Mouse (Mus musculus) B cell, adult 2 months (primary cell): ENCODE measurements around the gene Plekhg4.

Source experiments
- DNase-seq, 2 experiments: peaks; one replicate each; pipeline ENCODE4 v3.0.0; 2022

The Plekhg4 gene

DNA sequence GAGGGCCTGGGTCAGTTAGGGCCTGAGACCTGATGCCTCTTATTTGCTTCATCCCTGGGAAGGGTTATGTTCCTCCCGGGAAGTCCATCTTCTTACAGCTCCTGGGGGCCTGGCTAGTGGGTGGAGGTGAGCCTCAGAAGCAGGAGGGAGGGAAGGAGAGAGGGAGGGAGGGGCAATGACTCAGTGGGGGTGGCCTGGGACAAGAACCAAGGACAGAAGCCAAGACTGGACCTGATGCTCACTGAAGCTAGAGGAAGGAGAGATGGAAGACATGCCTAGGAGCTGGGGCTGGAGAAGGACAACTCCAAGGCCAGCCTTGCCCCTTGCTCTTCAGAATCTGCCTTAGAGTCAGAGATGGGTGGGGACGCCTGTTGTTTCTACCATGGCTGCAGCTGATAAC, at the start of gene Plekhg4:
Plekhg4 (plus strand) TSS at position 243 of the 400 bp plus-strand sequence.
- DNase-seq, result no peak

DNA sequence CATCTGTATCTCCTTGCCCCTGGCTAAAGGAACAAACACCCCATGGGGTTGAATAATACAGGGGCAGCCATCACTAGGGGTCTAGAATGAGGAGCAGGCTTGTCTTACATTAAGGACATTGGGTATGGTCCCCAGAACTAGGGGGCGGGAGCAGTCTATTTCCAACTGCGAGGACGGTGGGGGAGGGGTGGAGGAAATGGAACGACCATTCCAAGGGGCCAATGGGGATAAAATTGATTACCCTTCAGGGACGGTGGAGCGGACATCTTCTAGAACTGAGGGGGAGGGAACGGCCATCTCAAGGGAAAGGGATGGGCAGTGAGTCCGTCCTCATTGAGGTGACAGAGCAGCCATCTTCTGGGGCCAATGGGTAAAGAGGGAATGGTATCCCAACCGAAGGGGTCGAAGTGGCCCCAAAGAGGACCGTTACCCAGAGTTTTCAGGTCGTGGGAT, 47.4 kb upstream of the Plekhg4 start:
- DNase-seq, result no peak

DNA sequence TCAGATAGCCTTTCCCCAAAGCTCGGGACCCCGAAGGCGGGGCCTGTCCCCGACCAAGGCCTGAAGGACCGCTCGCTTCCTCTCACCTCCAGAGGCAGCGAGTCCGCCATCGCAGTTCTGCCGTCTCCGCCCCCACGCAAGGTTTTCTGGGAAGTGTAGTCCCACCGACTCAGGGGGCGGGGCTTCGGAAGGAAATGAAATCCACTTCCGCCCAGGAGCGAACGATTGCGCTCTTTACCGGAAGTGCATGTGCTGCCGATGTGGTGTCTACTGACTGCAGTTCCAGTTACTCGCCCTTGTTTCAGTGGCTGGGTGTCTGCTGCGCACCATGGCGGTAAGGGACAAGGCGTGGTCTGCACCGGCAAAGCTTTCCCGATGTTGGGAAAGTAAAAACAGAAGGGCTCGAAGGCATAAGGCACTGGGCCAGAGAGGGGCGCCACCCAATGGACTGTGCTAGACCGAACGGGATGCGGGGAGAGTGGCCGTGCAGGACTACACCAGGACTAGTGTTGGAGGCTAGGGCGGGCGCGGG, 46.9 kb upstream of the Plekhg4 start, which contains the start of the genes Lrrc29 and Tmem208:
Lrrc29 (minus strand) TSS at position 138 of the 532 bp plus-strand sequence.
Tmem208 (plus strand) TSS at position 214 of the 532 bp plus-strand sequence.
- DNase-seq, result peak; percentile 98 to 99

DNA sequence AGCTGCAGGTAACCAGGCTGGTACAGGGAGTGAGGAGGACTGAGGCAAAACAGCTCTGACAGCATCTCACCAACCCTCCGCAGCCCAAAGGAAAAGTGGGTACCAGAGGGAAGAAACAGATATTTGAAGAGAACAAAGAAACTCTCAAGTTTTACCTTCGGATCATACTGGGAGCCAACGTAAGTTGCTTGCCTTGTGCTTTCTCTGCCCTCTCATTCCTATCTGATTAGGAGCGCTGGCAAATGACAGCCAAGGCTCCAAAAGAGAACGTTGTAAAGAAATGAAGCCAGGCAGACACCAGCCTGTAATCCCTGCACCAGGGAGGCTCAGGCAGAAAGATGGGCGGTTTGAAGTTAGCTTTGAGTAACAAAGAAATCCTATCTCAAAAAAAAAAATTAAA, 46.1 kb upstream of the Plekhg4 start:
- no peak for DNase-seq

DNA sequence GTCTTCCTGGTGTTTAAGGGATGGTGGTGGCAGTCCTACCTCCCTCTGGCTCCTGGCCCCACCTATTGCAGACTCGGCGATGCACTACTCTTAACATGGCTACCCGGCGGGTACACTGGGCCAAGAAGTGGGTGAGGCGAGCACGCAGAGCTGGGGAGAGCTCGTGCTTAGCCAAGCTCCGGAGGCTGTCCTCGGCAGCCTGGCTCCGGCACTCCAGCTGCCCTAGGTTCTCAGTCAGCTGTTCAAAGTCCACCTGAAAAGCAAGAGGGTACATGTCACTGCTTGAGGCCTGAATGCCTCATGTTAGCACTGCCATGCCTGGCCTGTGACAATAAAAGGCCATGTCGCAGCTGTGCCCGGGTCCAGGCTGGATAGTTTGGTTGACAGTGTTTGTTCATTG, 42.7 kb upstream of the Plekhg4 start:
- DNase-seq, result no peak

DNA sequence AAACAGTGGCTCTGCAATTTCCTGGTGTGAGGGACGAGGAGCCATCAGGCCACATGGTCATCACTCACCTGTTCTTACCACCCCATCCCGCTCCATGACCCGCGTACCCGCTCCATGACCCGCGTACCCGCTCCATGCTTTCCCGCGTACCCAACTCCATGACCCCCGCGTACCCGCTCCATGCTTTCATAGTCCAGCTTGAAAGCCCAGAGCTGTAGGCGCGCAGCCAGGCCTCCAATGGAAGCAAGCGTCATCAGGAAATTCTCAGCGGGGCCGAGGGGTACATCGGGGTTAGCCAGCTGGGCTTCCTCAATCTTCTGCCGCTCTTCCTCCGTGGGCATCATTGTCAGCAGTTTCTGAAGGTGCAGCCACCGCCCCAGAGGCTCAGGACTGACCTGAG, 41.6 kb upstream of the Plekhg4 start:
- DNase-seq, result no peak

DNA sequence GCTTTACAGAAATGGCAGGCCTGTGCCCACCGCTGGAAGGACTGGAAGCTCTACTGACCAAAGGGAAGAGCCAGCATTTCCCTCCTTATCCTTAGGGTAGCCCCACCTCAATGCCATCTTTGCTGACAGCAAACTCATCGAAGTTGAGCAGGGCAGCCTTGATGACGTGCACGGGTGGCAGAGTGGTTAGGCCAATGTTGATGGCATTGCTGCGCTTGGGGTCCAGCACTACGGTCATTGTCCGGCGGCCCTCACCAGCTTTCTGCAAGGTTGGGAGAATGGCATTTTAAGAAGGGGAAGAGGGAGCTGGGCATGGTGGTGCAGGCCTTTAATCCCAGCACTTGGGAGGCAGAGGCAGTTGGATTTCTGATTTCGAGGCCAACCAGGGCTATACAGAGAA, 41.1 kb upstream of the Plekhg4 start:
- no peak for DNase-seq

DNA sequence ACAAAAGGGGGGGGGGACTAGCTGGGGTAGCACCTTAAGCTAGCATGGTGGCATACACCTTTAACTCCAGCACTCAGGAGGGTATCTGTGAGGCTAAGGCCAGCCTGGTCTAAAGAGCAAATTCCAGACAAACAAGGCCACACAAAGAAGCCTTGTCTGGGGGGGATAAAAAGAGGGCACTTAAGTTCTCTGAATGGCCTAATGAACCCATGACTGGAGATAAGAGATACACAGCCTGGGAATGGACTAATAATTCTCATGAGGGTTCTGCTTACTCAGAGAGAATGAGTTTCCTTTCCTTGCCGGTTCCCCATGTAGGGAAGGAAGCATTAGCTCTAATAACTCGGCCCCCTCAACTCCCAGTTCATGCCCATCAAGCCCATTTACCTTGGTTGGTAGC, 40.6 kb upstream of the Plekhg4 start:
- DNase-seq, result no peak

DNA sequence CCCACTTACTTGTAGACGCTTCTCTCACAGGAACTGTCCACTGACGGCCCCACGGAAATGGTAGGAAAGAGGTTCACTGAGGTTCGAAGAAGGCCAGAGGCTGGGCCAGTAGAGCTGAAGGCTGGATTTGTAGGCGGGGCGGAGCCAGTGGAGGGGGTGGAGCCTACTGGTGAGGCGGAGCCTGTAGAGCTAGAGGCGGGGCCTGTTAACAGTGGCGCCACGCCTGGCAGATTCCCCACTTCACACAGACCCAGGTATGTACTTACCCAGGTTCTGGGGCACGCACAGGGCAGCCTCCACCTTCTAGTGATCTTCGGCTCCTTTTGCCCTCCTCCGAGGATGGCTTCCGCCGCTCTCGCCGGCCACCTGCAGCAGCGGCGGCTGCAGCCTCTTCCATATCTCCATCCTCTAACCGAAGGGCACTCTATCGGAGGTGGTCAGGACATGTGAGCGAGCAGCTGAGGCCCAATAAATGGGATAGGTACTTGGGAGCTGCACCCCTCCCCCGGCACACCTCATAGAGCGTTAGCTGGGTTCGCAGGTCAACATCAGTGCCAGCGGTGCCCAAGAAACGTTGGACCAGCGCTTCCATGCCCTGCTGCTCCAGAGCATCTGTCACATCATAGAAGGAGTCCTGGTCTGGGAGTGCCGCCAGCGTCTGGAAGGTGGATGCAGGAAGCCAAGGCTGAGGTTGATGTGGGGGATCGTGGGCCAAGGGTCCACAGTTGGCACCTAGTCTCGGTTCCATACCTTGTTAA, 36.5 kb upstream of the Plekhg4 start:
- DNase-seq, result peak; percentile 27 to 35

DNA sequence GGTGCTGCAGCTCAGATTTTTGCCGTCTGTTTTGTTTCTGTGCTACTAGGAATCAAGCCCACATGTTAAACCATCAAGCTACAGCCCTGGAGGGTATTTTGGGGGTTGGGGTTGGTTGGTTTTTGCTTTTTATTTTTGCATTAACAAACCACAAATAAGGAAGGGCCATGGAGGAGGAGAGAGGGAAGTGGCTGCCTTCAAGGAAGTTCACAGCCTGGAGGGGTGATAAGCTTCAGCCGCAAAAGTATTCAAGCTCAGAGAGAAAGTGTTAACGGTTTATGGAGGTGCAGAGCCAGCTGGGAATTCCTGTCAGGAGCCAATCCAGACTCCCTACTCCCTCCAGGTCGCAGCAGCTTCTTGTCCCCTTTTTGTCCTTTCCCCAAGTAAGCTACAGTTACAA, 34.1 kb upstream of the Plekhg4 start:
- DNase-seq, result no peak

DNA sequence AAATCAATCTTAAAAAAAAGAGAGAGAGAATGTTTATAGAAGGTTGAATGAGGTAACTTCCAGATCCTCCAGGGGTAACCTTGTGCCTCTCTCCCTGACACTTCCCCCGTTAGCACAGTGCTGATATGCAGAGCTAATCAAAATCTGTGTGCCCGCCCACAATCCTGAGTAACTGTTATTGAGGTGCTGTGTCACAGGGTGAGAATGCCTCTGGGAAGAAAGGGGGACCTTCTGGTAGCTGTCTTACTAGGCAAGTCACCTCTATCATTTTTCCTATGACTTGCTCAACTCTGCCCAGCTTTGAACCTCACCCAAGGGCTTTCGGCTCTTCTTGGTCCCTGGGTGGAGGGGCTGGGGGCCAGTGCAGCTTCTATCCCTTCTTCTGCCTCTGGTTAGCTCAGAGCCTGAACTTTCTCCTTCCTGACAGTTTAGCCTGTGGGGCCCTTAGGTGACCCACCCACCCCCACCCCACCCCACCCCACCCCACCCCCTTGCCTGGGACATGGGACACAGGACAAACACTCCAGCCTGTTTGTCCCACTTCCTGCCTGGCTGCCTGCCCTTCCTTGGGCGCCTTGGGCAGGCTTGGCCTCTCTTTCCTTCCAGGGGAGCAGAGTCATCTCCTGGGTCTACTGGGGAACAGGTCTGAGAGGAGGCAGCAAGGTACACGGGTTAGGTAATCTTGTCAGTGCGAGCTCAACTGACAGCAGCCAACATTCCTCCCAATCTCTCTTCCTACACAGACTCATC, 33.0 kb upstream of the Plekhg4 start:
- no peak for DNase-seq

DNA sequence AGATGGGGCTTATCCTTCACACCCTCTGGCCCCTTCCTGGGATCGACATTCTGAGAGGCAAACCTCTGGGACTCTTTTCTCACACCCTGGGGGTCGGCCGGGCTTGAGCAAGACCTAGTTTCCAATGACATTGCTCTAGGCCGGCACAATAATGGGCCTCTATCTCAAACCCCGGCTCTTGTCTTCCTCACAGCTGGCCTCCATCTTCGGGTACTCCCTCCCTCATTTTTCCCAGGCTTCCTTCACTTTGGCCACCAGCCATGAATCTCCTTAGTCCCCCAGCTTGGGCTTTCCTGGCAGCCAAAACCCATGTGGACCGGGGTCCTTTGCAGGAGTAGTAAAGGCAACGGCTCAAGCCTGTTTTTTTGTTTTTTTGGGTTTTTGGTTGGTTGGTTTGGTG, 31.7 kb upstream of the Plekhg4 start:
- DNase-seq, result no peak

DNA sequence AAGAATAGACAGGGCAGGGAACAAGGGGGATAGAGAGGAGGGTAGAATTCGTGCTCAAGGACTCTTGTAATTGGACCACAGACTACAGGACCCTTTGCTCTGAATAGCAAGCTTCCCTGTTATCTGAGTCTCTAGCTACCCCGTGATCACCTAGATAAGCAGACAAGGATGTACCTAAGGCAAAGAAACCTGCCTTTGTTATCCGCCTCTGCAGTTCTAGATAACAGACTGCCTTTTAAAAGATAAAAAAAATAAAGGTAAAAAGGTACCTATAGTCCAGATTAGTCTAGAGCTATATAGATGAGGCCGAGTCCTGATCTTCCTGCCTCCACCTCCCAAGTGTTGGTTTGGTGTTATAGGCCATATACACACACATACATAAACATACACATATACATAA, 30.3 kb upstream of the Plekhg4 start:
- no peak for DNase-seq

DNA sequence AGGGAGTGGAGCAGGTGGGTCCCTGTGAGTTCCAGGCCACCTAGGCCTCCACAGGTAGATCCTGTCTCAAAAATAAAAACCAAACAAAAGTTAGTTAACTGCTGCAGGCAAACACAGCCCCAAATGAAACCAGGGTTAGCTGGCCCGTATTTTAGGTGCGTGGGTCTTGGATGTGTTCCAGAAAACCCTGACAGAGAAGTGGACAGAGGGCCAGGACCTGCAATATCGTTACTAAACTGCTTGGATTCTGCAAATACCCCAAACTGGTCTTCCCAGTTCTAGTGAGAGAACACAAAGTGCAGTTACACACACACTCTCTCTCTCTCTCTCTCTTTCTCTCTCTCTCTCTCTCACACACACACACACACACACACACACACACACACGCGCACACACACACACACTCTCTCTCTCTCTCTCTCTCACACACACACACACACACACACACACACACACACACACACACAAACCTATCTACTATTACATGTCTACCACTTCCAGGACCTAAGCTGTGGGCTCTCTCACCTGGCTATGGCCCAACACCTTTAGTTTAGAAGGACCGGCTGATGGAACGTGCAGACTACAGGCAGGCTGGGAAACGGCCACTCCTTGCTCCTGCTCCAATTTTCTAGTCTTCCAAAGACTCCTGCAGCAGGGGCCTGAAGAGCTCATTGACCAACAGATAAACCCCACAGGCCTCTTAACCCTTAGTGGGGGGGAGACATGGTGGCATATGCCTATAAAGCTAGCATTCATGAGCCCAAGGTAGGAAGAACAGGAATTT, 29.1 kb upstream of the Plekhg4 start:
- DNase-seq, result no peak

DNA sequence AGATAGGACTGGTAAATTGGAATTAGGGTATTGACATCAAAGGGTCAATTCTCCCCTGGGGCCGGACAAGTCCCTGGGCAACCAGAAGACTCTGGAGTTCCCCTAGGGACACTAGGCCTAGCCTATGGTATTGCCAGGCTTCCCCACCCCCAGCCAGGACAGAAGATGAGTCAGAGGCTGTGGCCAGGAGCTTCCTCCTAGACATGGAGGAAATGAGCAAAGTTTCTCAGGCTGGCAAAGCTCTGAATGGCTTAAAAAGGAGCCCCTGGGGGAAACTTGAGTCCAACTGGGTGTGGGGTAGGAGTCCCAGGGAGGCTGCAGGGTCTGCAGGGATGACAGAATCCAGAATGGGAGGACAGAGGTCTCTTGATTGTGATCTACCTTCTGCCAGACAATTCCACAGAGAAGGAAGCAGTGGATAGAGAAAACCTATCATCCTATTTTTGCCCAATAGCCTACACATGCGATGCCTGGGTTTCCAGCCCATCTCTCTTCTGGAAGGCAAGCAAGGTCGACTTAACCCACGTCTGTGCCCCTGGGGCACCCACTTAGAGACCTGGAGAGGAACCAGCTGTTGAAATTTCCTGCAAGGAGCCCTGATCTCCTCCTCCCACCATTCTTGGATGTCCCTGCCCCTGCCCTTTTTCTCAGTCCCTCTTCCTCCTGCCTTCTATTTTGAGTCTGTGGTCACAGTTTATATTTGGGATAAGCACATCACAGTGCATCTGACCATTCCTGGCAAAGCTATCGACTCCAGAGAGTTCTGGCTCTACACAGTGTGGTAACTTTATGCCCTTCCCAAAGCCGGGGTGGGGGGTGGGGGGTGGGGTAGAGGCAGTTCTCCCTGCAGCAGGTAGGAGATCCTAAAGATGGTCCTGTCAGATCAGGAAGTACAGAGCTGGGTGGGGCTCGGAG, 27.8 kb upstream of the Plekhg4 start:
- no peak for DNase-seq

DNA sequence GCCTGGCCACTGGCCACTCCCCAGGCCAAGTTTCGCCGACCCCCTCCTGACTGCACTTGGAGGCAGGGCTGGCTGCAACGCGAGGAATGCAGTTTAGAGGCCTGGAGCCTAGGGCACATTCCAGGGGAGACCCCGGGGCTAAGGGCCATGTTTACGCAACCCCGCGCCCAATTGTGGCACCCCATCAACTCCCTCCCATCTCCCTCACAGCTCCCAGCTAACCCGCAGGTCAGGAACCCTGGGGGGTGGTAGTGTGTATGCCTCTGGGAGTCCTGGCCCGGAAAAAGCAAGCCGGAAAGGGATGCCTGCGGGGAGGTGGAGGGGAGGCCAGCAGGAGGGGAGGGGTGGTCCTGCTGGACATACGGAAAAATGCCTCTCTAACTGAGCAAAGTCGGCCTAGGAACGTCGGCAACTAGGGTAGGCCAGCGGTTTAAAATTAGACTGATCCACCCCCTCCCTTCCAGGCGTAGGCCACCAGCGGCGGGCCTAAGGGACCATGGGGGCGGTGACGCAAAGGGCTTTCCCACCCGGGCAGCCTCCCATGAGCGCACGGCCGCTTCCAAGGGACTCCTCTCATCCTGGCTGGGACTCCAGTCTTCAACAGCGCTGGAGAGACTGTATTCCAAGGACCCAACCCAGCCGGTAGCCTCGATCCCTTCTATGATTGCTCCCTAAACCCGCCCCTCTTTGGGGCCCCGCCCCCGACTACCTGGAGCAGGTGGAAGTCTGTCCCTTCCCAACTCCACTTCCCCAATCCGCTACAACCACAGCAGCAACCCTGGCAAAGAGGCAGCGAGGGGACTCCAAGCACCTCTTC, 26.3 kb upstream of the Plekhg4 start:
- peak in 1 of 2 experiments; percentile 23 for DNase-seq

DNA sequence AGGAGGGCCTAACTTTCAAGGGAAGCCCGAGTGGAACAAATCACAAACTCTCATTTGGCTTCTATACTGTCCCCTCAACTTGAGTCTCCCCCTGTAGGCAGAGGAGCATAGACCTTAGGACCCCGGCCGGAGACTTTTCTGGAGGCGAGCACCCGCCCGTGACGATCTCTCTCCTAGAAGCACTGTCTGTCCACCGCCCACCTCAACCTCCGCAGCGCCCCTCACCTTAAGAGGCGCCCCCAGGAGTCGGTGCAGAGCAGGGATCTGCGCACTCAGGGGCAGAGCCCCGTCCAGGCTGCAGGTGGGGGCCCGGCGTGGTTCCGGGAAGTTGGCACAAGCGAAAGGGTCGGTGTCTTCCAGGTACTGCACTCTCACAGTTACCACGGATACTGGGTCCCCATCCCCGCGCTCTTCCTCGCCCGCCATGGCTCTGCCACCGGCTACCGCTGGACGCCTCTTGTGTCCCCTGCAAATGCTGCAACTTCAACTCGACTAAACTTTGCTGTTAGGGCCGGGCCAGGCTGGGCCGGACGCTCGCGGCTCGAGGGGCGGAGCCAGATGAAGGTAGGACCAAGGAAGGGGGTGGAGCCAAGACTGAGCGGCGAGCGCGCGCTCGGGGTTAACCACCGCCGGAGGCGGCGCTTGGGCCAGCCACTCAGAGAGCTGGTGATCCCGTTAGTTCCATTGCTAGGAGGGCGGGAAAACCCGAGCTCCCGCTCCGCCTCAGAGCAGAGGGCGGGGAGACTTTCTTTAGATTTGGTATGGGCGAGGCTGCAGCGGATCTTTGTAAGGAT, 25.4 kb upstream of the Plekhg4 start, which contains the start of gene Fhod1:
Fhod1 (minus strand) TSS at position 526 of the 794 bp plus-strand sequence.
- peak; percentile 86 to 87 for DNase-seq

DNA sequence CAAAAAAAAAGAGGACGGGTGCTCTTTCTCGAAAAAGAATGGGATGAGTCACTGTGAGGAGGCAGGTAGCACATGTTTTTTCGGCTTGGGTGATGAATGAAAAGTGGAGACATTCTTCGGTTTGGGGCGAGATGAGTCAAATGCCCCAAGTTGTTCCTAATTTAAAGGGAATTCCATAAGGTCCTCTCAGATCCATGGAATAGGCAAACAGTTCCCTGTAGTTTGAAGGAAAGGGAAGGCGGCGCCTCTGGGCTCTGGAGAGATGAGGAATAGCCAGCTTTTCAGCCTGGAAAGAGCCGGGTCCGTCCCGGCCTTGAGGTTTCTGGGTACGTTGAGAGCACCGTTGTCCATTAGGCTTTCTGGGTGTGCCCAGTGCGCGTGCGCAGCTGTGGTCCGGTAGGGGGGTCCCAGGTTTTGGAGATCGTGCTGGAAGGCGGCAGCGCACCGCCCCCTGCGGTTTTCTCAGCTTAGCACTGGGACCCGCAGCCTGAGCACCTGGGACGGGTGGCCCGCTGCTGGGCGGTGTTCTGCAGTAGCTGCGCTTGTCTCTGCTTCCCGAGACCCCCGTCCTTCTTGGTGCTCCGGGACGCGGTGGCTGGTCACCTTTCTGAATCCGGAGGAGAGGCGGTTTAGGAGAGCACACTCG, 24.5 kb upstream of the Plekhg4 start, which contains the start of gene Slc9a5:
Slc9a5 (plus strand) TSS at position 394 of the 646 bp plus-strand sequence.
- DNase-seq, result peak in 1 of 2 experiments; percentile 49

DNA sequence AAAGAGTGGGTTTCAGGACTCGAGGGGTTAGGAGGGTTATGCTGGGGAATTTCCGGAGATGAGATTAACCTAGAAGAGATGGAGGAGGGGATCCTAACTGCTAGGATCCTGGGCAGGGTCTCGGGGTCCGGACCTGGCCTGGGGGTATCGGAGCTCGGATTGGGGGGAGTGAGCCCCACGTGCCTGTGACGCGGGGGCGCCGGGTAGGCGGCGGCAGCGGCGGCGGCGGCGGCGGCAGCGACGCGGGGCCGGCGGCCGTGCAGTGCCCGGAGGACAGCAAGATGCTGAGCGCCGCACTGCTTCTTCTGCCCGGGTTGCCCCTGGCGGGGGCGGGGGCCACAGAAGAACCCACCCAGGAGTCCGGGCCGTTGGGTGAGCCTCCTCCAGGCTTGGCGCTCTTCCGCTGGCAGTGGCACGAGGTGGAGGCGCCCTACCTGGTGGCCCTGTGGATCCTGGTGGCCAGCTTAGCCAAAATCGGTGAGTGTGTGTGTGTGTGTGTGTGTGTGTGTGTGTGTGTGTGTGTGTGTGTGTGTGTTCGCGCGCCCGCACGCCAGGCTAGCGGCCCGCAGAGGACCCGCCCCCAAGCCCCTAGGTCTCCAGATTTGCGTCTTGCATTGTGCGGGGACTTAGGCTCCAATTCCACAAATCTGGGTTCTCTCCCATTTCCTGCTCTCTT, 23.8 kb upstream of the Plekhg4 start:
- peak; percentile 42 to 55 for DNase-seq
